ENCODE assay signal across 8 mouse cellular contexts in genomic region chr3:94974026-94974527, GRCm38 (mm10). TPM values are rescaled to one million over a fixed set of nuclear protein-coding genes. Genes with fewer than 3 reads are reported as not detected.
A peak's percentile ranks its signal among the peaks of the same experiment; 100 is the strongest.
DNase-seq lines count a peak whose midpoint lies in the region; ATAC-seq and TF ChIP-seq lines count a peak whose summit lies in the region.

No protein-coding gene starts in this region.

- ATAC-seq in embryonic facial prominence, embryonic 12.5 days (ENCODE audit: insufficient number of reproducible peaks, insufficient read depth, low FRiP score, low TSS enrichment) = no peak
- peak; percentile 51 for ATAC-seq in intestine, embryonic 15.5 days
- ATAC-seq in neural tube, embryonic 12.5 days (ENCODE audit: low FRiP score, low read depth) = peak; percentile 18; the same call in 1 of the 2 replicates

- H3K27ac ChIP-seq in layer of hippocampus, adult 2 months = peak overlapping the region; percentile 99
- no peak overlapping the region for H3K27ac ChIP-seq in embryonic facial prominence, embryonic 12.5 days
- no peak overlapping the region; the same call in 1 of the 2 replicates for H3K27ac ChIP-seq in intestine, embryonic 15.5 days
- H3K27ac ChIP-seq in neural tube, embryonic 12.5 days = no peak overlapping the region

- TF ChIP-seq CTCF in layer of hippocampus, adult 2 months (conservative IDR thresholded peaks at IDR 0.05) = no peak

- no peaks in the 10 kb centered on the region for H3K9me3 ChIP-seq in embryonic facial prominence, embryonic 12.5 days
- no peaks in the 10 kb centered on the region for H3K9me3 ChIP-seq in intestine, embryonic 15.5 days
- no peaks in the 10 kb centered on the region for H3K9me3 ChIP-seq in neural tube, embryonic 12.5 days

- H3K4me3 ChIP-seq in layer of hippocampus, adult 2 months = peak overlapping the region; percentile 91
- peak overlapping the region; percentile 90 for H3K4me3 ChIP-seq in embryonic facial prominence, embryonic 12.5 days
- H3K4me3 ChIP-seq in intestine, embryonic 15.5 days (replicated peaks) = peak overlapping the region; percentile 87
- H3K4me3 ChIP-seq in neural tube, embryonic 12.5 days = peak overlapping the region; percentile 83

- 16% methylated on average over 9 of the region's 9 CpGs for WGBS in embryonic facial prominence, embryonic 12.5 days
- WGBS in intestine, embryonic 15.5 days = 17% methylated on average over 9 of the region's 9 CpGs
- 21% methylated on average over 9 of the region's 9 CpGs for WGBS in neural tube, embryonic 12.5 days

- peak overlapping the region; percentile 57 for H3K4me2 ChIP-seq in embryonic facial prominence, embryonic 12.5 days (replicated peaks)
- peak overlapping the region; percentile 73 for H3K4me2 ChIP-seq in intestine, embryonic 15.5 days (replicated peaks)
- H3K4me2 ChIP-seq in neural tube, embryonic 12.5 days (replicated peaks) = peak overlapping the region; percentile 80

- no peak for DNase-seq in layer of hippocampus, adult 2 months (ENCODE audit: low spot score in 2 of 2)
- DNase-seq in layer of hippocampus, postnatal 10 days (ENCODE audit: low spot score in 2 of 2) = no peak
- no peak for DNase-seq in adipocyte (ENCODE audit: low spot score)
- no peak for DNase-seq in left cerebral cortex, adult 9 months (ENCODE audit: low spot score in 2 of 2)
- no peak for DNase-seq in left cerebral cortex, adult 8-10 months (ENCODE audit: low spot score in 2 of 2)

- peak overlapping the region; percentile 52 for H3K9ac ChIP-seq in embryonic facial prominence, embryonic 12.5 days
- H3K9ac ChIP-seq in intestine, embryonic 15.5 days = peak overlapping the region; percentile 60
- peak overlapping the region; percentile 93 for H3K9ac ChIP-seq in neural tube, embryonic 12.5 days

- H3K36me3 ChIP-seq in embryonic facial prominence, embryonic 12.5 days = 0 out of 2 replicates have a peak, but pooled peaks cover 9% of the 10 kb centered on the region
- H3K36me3 ChIP-seq in intestine, embryonic 15.5 days = no peaks in the 10 kb centered on the region
- H3K36me3 ChIP-seq in neural tube, embryonic 12.5 days = peaks cover 7% of the 10 kb centered on the region; the same call in 1 of the 2 replicates

- peaks cover 14% of the 10 kb centered on the region; the same call in 1 of the 2 replicates for H3K4me1 ChIP-seq in embryonic facial prominence, embryonic 12.5 days
- peaks cover 12% of the 10 kb centered on the region; the same call in 1 of the 2 replicates for H3K4me1 ChIP-seq in intestine, embryonic 15.5 days (replicated peaks)
- peaks cover 17% of the 10 kb centered on the region for H3K4me1 ChIP-seq in neural tube, embryonic 12.5 days

- no peaks in the 10 kb centered on the region for H3K27me3 ChIP-seq in embryonic facial prominence, embryonic 12.5 days
- H3K27me3 ChIP-seq in intestine, embryonic 15.5 days (replicated peaks) = no peaks in the 10 kb centered on the region
- H3K27me3 ChIP-seq in neural tube, embryonic 12.5 days (replicated peaks) = no peaks in the 10 kb centered on the region

RNA-seq across cellular contexts. Expression of gene Pi4kb, which starts 0.5 kb away (rescaled TPM):
- total RNA-seq in layer of hippocampus, adult 2 months (2021) = 10 to 100 TPM; 58.7 to 64.4 TPM
- 10 to 100 TPM; 46.5 to 50.7 TPM for total RNA-seq in layer of hippocampus, postnatal 10 days (2021)
- polyA plus RNA-seq in embryonic facial prominence, embryonic 12.5 days (2016; fragmentation: Nextera tagmentation; extraction: Ambion mirVana) = 25.6 and 26.1 TPM in 2 replicates
- 19.8 and 22.6 TPM in 2 replicates for polyA plus RNA-seq in intestine, embryonic 15.5 days (2015; fragmentation: Nextera tagmentation; extraction: Ambion mirVana)
- 20.1 and 23.0 TPM in 2 replicates for polyA plus RNA-seq in neural tube, embryonic 12.5 days (2016; fragmentation: Nextera tagmentation; extraction: Ambion mirVana)
- 10 to 100 TPM; 54.8 to 65.9 (median 59.6) TPM for total RNA-seq in left cerebral cortex, adult 8-10 months (2022)

RNA-seq across cellular contexts. Expression of gene Rfx5, which starts 20.2 kb away (rescaled TPM):
- total RNA-seq in layer of hippocampus, adult 2 months (2021) = 10 to 100 TPM; 23.9 to 24.6 TPM
- 10 to 100 TPM; 20.1 to 21.3 TPM for total RNA-seq in layer of hippocampus, postnatal 10 days (2021)
- polyA plus RNA-seq in embryonic facial prominence, embryonic 12.5 days (2016; fragmentation: Nextera tagmentation; extraction: Ambion mirVana) = 12.0 and 13.3 TPM in 2 replicates
- 6.2 and 6.9 TPM in 2 replicates for polyA plus RNA-seq in intestine, embryonic 15.5 days (2015; fragmentation: Nextera tagmentation; extraction: Ambion mirVana)
- polyA plus RNA-seq in neural tube, embryonic 12.5 days (2016; fragmentation: Nextera tagmentation; extraction: Ambion mirVana) = 8.4 and 9.8 TPM in 2 replicates
- 10 to 100 TPM; 25.3 to 30.5 (median 27.1) TPM for total RNA-seq in left cerebral cortex, adult 8-10 months (2022)

RNA-seq across cellular contexts. Expression of gene Zfp687, which starts 41.2 kb away (rescaled TPM):
- 10 to 100 TPM; 26.2 to 26.6 TPM for total RNA-seq in layer of hippocampus, adult 2 months (2021)
- 10 to 100 TPM; 26.4 to 30.8 TPM for total RNA-seq in layer of hippocampus, postnatal 10 days (2021)
- polyA plus RNA-seq in embryonic facial prominence, embryonic 12.5 days (2016; fragmentation: Nextera tagmentation; extraction: Ambion mirVana) = 28.7 and 31.3 TPM in 2 replicates
- polyA plus RNA-seq in intestine, embryonic 15.5 days (2015; fragmentation: Nextera tagmentation; extraction: Ambion mirVana) = 17.4 and 19.9 TPM in 2 replicates
- polyA plus RNA-seq in neural tube, embryonic 12.5 days (2016; fragmentation: Nextera tagmentation; extraction: Ambion mirVana) = 33.2 and 34.9 TPM in 2 replicates
- total RNA-seq in left cerebral cortex, adult 8-10 months (2022) = 10 to 100 TPM; 33.2 to 36.0 (median 35.2) TPM

RNA-seq across cellular contexts. Expression of gene Selenbp1, which starts 41.2 kb away (rescaled TPM):
- total RNA-seq in layer of hippocampus, adult 2 months (2021) = 10 to 100 TPM; 10.3 to 10.5 TPM
- 1 to 10 TPM; 4.8 to 5.2 TPM for total RNA-seq in layer of hippocampus, postnatal 10 days (2021)
- 18.7 and 18.8 TPM in 2 replicates for polyA plus RNA-seq in embryonic facial prominence, embryonic 12.5 days (2016; fragmentation: Nextera tagmentation; extraction: Ambion mirVana)
- polyA plus RNA-seq in intestine, embryonic 15.5 days (2015; fragmentation: Nextera tagmentation; extraction: Ambion mirVana) = 108 and 123 TPM in 2 replicates
- polyA plus RNA-seq in neural tube, embryonic 12.5 days (2016; fragmentation: Nextera tagmentation; extraction: Ambion mirVana) = 9.6 and 9.7 TPM in 2 replicates
- 10 to 100 TPM; 10.2 to 12.8 (median 11.4) TPM for total RNA-seq in left cerebral cortex, adult 8-10 months (2022)
